Mouse (Mus musculus) hindbrain, embryonic 10.5 days (tissue): ENCODE measurements around the gene Mfsd4b2. TPM values are rescaled to one million over a fixed set of nuclear protein-coding genes. Genes with fewer than 3 reads are reported as not detected.
"Not testable (repeated sequence)": the region's sequence is repeated elsewhere in the genome, so short reads cannot be mapped to it uniquely, and the experiment has no call there.

Experiments used
- DNase-seq: peaks from one replicate; pipeline ENCODE4 v3.0.0-alpha.2; 2017; ENCODE audit warnings: low spot score
- H3K27ac ChIP-seq: fragments of 300-500 bp; sonication (generic); 2 replicates; pipeline ENCODE4 v1.5.1; 2016; ENCODE audit warnings: mild to moderate bottlenecking, moderate library complexity
- H3K27me3 ChIP-seq: fragments of 300-500 bp; sonication (generic); 2 replicates; pipeline ENCODE4 v1.6.1; 2016; ENCODE audit warnings: mild to moderate bottlenecking; ENCODE audit not compliant: poor library complexity, insufficient read depth, severe bottlenecking
- H3K36me3 ChIP-seq: fragments of 300-500 bp; sonication (generic); 2 replicates; pipeline ENCODE4 v1.6.1; 2016; ENCODE audit warnings: mild to moderate bottlenecking, moderate library complexity
- H3K4me1 ChIP-seq: fragments of 300-500 bp; sonication (generic); replicated peaks from 2 replicates; pipeline ENCODE4 v1.6.1; 2016; ENCODE audit warnings: mild to moderate bottlenecking
- H3K4me3 ChIP-seq: fragments of 300-500 bp; sonication (generic); 2 replicates; pipeline ENCODE4 v1.5.1; 2016; ENCODE audit warnings: mild to moderate bottlenecking, moderate library complexity
- H3K9me3 ChIP-seq: fragments of 300-500 bp; sonication (generic); 2 replicates; pipeline ENCODE4 v1.6.1; 2016; ENCODE audit warnings: mild to moderate bottlenecking, moderate library complexity
- WGBS: fragments of 180-500 bp; shearing (Covaris S2); methylation state at CpG from one replicate; pipeline ENCODE4 v1.1.7; 2016; 5-methylcytosine and 5-hydroxymethylcytosine counted together
- polyA plus RNA-seq: library from polyadenylated mRNA; unstranded; fragments of >200 nt; fragmentation: Nextera tagmentation; extraction: Ambion mirVana; gene quantifications from 2 replicates; pipeline ENCODE4 v1.2.1, GENCODE M21; 2016

The Mfsd4b2 gene
- polyA plus RNA-seq = not detected in 2 replicates

GRCm38 (mm10) chr10:39926616-39927139 lies at the start of gene Mfsd4b2:
Gene Mfsd4b2, minus strand, starts transcription at chr10:39926923.
- DNase-seq = peak; percentile 55
- Histone ChIP-seq H3K36me3 (no peaks in the 10 kb centered on the region), H3K27me3 (peaks cover 35% of the 10 kb centered on the region), H3K9me3 (no peaks in the 10 kb centered on the region), H3K27ac (peak within 1 kb of the TSS; percentile 81), H3K4me3 (peak within 1 kb of the TSS; percentile 61), H3K4me1 (peaks cover 10% of the 10 kb centered on the region)
- under 1% methylated on average over 41 of the region's 41 CpGs for WGBS

DNA sequence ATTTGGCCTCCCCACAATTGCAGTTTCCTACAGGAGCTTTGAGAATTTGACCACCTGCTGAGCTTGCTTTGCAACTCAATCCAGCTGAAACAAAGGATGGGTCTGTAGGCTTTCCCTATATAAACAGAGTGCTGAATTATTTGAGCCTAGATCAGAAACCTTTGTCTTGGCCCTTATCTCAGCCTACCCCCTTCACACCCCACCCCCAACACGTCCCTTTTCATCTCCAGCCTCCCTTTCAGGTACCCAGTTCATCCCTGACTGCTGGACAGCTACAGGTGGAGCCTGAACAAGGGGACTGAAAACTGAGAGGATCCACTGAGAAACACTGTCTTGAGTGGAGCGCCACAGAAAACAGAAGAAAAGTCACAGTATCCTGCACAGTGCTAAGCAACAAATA lies 49.0 kb upstream of the Mfsd4b2 start:
- 44% methylated on average over 2 of the region's 2 CpGs for WGBS
- H3K27ac ChIP-seq = no peak overlapping the region
- no peak for DNase-seq
- H3K4me3 ChIP-seq = no peak overlapping the region
- H3K27me3 ChIP-seq = no peaks in the 10 kb centered on the region
- H3K4me1 ChIP-seq = no peaks in the 10 kb centered on the region
- peaks cover 17% of the 10 kb centered on the region for H3K9me3 ChIP-seq
- H3K36me3 ChIP-seq = no peaks in the 10 kb centered on the region

GRCm38 (mm10) chr10:39974982-39975381 lies 48.3 kb upstream of the Mfsd4b2 start:
- no peak overlapping the region for H3K27ac ChIP-seq
- no peaks in the 10 kb centered on the region for H3K4me1 ChIP-seq
- WGBS = 65% methylated on average over 11 of the region's 11 CpGs
- H3K36me3 ChIP-seq = no peaks in the 10 kb centered on the region
- H3K9me3 ChIP-seq = peaks cover 17% of the 10 kb centered on the region
- H3K27me3 ChIP-seq = no peaks in the 10 kb centered on the region
- DNase-seq = no peak
- no peak overlapping the region for H3K4me3 ChIP-seq

DNA sequence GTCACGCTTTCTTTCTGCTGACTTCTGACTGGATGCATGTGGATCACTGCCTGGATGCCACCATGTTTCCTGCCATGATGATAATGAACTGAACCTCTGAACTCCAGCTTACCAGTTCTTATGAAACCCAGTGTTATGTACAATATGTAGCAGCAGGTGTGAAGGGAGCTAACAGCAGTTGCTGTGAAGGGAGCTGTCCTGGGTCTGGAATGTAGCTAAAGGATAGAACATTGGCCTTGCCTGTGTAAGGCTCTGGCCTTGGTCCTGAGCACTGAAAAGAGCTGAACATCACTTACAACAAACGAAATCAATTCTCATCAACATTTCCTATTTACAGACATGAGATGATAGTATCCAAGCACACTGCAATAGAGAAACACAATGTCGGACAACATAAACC lies 40.8 kb upstream of the Mfsd4b2 start:
- H3K36me3 ChIP-seq = no peaks in the 10 kb centered on the region
- H3K4me1 ChIP-seq = no peaks in the 10 kb centered on the region
- H3K27me3 ChIP-seq = no peaks in the 10 kb centered on the region
- H3K27ac ChIP-seq = no peak overlapping the region
- H3K4me3 ChIP-seq = no peak overlapping the region
- DNase-seq = no peak
- no peaks in the 10 kb centered on the region for H3K9me3 ChIP-seq
- WGBS = 84% methylated on average over 3 of the region's 3 CpGs

- DNase-seq = no peak
- Histone ChIP-seq H3K4me1 (peaks cover 11% of the 10 kb centered on the region), H3K27ac (no peak overlapping the region), H3K9me3 (no peaks in the 10 kb centered on the region), H3K4me3 (no peak overlapping the region), H3K36me3 (no peaks in the 10 kb centered on the region), H3K27me3 (peaks cover 15% of the 10 kb centered on the region)
- 62% methylated on average over 1 of the region's 1 CpGs for WGBS
Measured at GRCm38 (mm10) chr10:39961906-39962305, 35.2 kb upstream of the Mfsd4b2 start.

DNA sequence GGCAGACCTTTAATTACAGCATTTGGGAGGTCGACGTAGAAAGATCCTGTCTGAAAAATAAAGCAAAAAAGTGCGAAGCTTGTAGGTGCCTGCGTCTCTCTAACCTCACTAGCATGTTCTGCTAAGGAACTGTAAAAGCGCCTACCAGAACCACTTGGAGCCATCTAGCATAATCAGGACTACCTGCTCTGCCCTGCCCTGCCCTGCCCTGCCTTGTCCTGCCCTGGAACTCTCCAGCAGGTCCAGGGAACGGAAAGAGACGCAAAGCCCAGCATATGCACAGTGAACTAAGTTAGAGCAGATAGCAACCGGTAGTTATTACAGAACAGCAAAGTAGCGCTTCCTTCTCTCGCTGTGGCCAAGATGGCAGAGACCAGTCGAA lies 33.7 kb upstream of the Mfsd4b2 start:
- no peak for DNase-seq
- Histone ChIP-seq H3K27ac (no peak overlapping the region), H3K4me3 (peak overlapping the region; percentile 69), H3K4me1 (peaks cover 11% of the 10 kb centered on the region), H3K27me3 (peaks cover 15% of the 10 kb centered on the region), H3K9me3 (no peaks in the 10 kb centered on the region), H3K36me3 (no peaks in the 10 kb centered on the region)
- WGBS = 46% methylated on average over 11 of the region's 11 CpGs

DNA sequence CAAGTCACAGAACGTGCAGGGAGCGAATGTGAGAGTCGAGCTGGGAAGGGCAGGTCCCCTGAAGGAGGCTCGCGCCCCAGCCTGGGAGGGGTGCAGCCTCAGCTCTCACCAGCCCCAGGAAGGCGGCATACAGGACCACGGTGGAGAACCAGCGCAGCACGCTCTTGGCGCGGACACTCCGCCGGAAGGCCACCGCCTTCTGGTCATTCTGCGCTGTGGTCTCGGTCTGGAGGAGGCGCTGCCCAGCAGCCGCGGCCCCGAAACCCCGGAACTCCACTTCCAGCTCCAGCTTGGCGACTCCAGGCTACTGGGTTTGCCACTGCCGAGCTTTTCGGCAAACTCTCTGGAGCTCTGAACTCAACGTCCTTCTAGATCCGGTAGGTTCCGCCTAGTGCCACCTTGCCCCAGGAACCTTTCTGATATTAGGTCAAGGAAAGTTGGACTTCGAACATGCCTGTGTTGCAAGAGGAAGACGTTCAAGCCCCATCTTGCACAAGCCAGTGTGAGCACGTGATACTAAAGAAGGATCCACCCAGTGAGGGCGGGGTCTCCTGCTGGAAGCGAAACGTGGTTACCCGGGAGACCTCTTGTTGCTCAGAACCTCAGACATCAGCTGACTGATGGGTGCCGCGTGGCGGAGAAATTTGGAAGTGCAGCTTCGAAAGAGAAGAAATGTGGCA lies 33.2 kb upstream of the Mfsd4b2 start, which contains the start of gene Mfsd4b3:
TSS of gene Mfsd4b3 (minus strand) at position 393 of the 680 bp plus-strand sequence.
- DNase-seq = peak; percentile 94
- Histone ChIP-seq H3K27ac (peak within 1 kb of the TSS; percentile 85), H3K4me3 (peak within 1 kb of the TSS; percentile 69), H3K4me1 (peaks cover 11% of the 10 kb centered on the region), H3K36me3 (no peaks in the 10 kb centered on the region), H3K27me3 (peaks cover 15% of the 10 kb centered on the region), H3K9me3 (no peaks in the 10 kb centered on the region)
- under 1% methylated on average over 38 of the region's 38 CpGs for WGBS

GRCm38 (mm10) chr10:39958266-39958665 lies 31.5 kb upstream of the Mfsd4b2 start:
- Histone ChIP-seq H3K27me3 (peaks cover 15% of the 10 kb centered on the region), H3K4me1 (peaks cover 11% of the 10 kb centered on the region), H3K9me3 (no peaks in the 10 kb centered on the region), H3K36me3 (no peaks in the 10 kb centered on the region), H3K27ac (no peak overlapping the region), H3K4me3 (no peak overlapping the region)
- DNase-seq = no peak
- WGBS = 76% methylated on average over 4 of the region's 4 CpGs

- Histone ChIP-seq H3K27me3 (peaks cover 15% of the 10 kb centered on the region), H3K9me3 (no peaks in the 10 kb centered on the region), H3K4me3 (no peak overlapping the region), H3K27ac (no peak overlapping the region), H3K4me1 (peaks cover 11% of the 10 kb centered on the region), H3K36me3 (no peaks in the 10 kb centered on the region)
- 77% methylated on average over 2 of the region's 2 CpGs for WGBS
- DNase-seq = no peak
Measured at GRCm38 (mm10) chr10:39956340-39956878, 29.7 kb upstream of the Mfsd4b2 start.

DNA sequence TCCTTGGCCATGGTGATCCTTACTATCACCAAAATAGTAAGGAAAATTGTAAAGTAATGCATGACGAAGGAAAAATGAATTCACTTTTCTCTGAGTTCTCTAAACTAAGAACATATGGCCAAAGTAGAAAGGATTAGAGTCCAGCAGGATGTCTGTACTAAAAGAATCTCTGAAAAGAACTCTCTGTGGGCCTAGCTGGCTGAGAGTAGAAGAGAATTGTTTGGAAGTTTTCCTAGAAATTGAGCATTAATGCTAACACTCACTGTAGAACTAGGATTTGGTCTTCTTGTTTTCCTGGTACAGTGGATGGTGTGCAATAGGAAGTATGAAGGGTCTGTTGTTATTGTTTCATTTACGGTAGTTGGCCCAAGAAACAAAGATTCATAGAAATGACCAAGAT lies 28.4 kb upstream of the Mfsd4b2 start:
- no peak for DNase-seq

GRCm38 (mm10) chr10:39949377-39949954 lies 22.7 kb upstream of the Mfsd4b2 start:
- Histone ChIP-seq H3K27ac (no peak overlapping the region), H3K27me3 (no peaks in the 10 kb centered on the region), H3K36me3 (no peaks in the 10 kb centered on the region), H3K4me1 (no peaks in the 10 kb centered on the region), H3K9me3 (no peaks in the 10 kb centered on the region), H3K4me3 (no peak overlapping the region)
- no peak for DNase-seq
- WGBS = 80% methylated on average over 2 of the region's 2 CpGs

More for the DNA sequence above, 28.4 kb upstream of the Mfsd4b2 start:
- H3K4me3 ChIP-seq = no peak overlapping the region
- no peaks in the 10 kb centered on the region for H3K36me3 ChIP-seq
- H3K27me3 ChIP-seq = peaks cover 15% of the 10 kb centered on the region
- H3K9me3 ChIP-seq = no peaks in the 10 kb centered on the region
- WGBS = 86% methylated on average over 2 of the region's 2 CpGs
- peaks cover 8% of the 10 kb centered on the region; the same call in 1 of the 2 replicates for H3K4me1 ChIP-seq
- no peak overlapping the region for H3K27ac ChIP-seq

DNA sequence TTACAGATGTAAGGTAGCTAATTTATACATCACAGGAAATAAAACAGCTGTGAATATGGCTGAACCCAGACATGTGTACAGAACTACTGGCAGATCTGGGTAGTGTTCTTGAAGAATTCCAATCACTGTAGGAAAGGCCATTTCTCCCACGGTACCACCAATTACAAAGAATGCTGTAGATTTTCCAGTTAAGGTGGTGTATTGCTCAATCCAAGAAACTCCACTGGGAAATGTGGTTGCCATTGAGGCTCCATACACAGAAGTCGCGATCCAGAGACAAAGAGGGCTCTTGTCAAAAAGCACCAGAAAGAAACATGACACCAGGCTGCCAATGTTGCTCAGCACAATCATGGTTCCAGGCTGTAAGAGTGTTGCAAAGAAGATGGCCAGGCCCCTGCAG lies 20.5 kb upstream of the Mfsd4b2 start:
- not testable (repeated sequence) for H3K36me3 ChIP-seq, H3K9me3 ChIP-seq, H3K4me3 ChIP-seq, H3K4me1 ChIP-seq, H3K27me3 ChIP-seq, H3K27ac ChIP-seq, DNase-seq
- 77% methylated on average over 3 of the region's 3 CpGs for WGBS

GRCm38 (mm10) chr10:39936553-39936952 lies 9.8 kb upstream of the Mfsd4b2 start:
- Histone ChIP-seq H3K9me3 (no peaks in the 10 kb centered on the region), H3K36me3 (no peaks in the 10 kb centered on the region), H3K27me3 (no peaks in the 10 kb centered on the region), H3K27ac (no peak overlapping the region), H3K4me1 (no peaks in the 10 kb centered on the region), H3K4me3 (no peak overlapping the region)
- no peak for DNase-seq
- 81% methylated on average over 7 of the region's 7 CpGs for WGBS
